ENCODE assay signal across 8 mouse cellular contexts in genomic region chr1:179137145-179137477, GRCm38 (mm10).
DNase-seq lines count a peak whose midpoint lies in the region; ATAC-seq lines count a peak whose summit lies in the region.
"Had no signal": no experiment of that assay in that cellular context is flagged by ENCODE, and none has a peak within 500 bp of the region (broad histone marks: within the 10 kb centered on the region; RNA-seq: fewer than 3 reads in every experiment).

No protein-coding gene starts in this region.

- H3K4me1 ChIP-seq in kidney, embryonic 15.5 days, result peaks cover 19% of the 10 kb centered on the region
- peaks cover 8% of the 10 kb centered on the region for H3K4me1 ChIP-seq in intestine, embryonic 15.5 days (replicated peaks)
- H3K4me1 ChIP-seq in hindbrain, embryonic 13.5 days (replicated peaks), result peaks cover 10% of the 10 kb centered on the region

- 69% methylated on average over 3 of the region's 3 CpGs for WGBS in kidney, embryonic 15.5 days
- 61% methylated on average over 3 of the region's 3 CpGs for WGBS in intestine, embryonic 15.5 days
- WGBS in hindbrain, embryonic 13.5 days, result 68% methylated on average over 3 of the region's 3 CpGs

- H3K4me2 ChIP-seq in kidney, embryonic 15.5 days, result 0 out of 2 replicates have a peak overlapping the region, but pooled peaks have one; percentile 10
- no peak overlapping the region for H3K4me2 ChIP-seq in intestine, embryonic 15.5 days (replicated peaks)
- H3K4me2 ChIP-seq in hindbrain, embryonic 13.5 days, result no peak overlapping the region
- H3K4me2 ChIP-seq: midbrain, embryonic 12.5 days had no signal

- peaks cover 7% of the 10 kb centered on the region; the same call in 1 of the 2 replicates for H3K9me3 ChIP-seq in kidney, embryonic 15.5 days (replicated peaks)
- 0 out of 2 replicates have a peak, but pooled peaks cover 3% of the 10 kb centered on the region for H3K9me3 ChIP-seq in intestine, embryonic 15.5 days
- 0 out of 2 replicates have a peak, but pooled peaks cover 9% of the 10 kb centered on the region for H3K9me3 ChIP-seq in hindbrain, embryonic 13.5 days

- H3K36me3 ChIP-seq in kidney, embryonic 15.5 days, result peaks cover 3% of the 10 kb centered on the region; the same call in 1 of the 2 replicates
- H3K36me3 ChIP-seq in intestine, embryonic 15.5 days, result peaks cover 2% of the 10 kb centered on the region; the same call in 1 of the 2 replicates
- H3K36me3 ChIP-seq in hindbrain, embryonic 13.5 days, result peaks cover 9% of the 10 kb centered on the region; the same call in 1 of the 2 replicates
- H3K36me3 ChIP-seq: midbrain, embryonic 12.5 days had no signal

- H3K27ac ChIP-seq in kidney, embryonic 15.5 days, result peak overlapping the region; percentile 33; the same call in 1 of the 2 replicates
- H3K27ac ChIP-seq in intestine, embryonic 15.5 days, result no peak overlapping the region
- H3K27ac ChIP-seq in hindbrain, embryonic 13.5 days, result no peak overlapping the region; the same call in 1 of the 2 replicates
- H3K27ac ChIP-seq: midbrain, embryonic 12.5 days had no signal

- H3K9ac ChIP-seq in kidney, embryonic 15.5 days, result no peak overlapping the region
- H3K9ac ChIP-seq in intestine, embryonic 15.5 days, result no peak overlapping the region
- no peak overlapping the region for H3K9ac ChIP-seq in hindbrain, embryonic 13.5 days
- H3K9ac ChIP-seq: midbrain, embryonic 12.5 days had no signal

- no peaks in the 10 kb centered on the region for H3K27me3 ChIP-seq in kidney, embryonic 15.5 days
- H3K27me3 ChIP-seq in intestine, embryonic 15.5 days (replicated peaks), result no peaks in the 10 kb centered on the region
- peaks cover 4% of the 10 kb centered on the region; the same call in 1 of the 2 replicates for H3K27me3 ChIP-seq in hindbrain, embryonic 13.5 days

- no peak for DNase-seq in kidney, postnatal 36 days
- peak; percentile 11 for DNase-seq in CD4-positive helper T cell, adult 2 months (ENCODE audit: low read depth, low spot score)
- DNase-seq in ES-CJ7 (ENCODE audit: low read depth, low spot score), result peak; percentile 52
- DNase-seq in natural killer cell, adult 2 months (ENCODE audit: low spot score in 2 of 2), result no peak

- no peak; the same call in 1 of the 2 replicates for ATAC-seq in kidney, embryonic 15.5 days (replicated peaks; ENCODE audit: low FRiP score)
- peak; percentile 31; the same call in 1 of the 2 replicates for ATAC-seq in intestine, embryonic 15.5 days
- no peak for ATAC-seq in hindbrain, embryonic 13.5 days (ENCODE audit: low FRiP score)

- H3K4me3 ChIP-seq in kidney, embryonic 15.5 days (replicated peaks), result no peak overlapping the region
- no peak overlapping the region for H3K4me3 ChIP-seq in intestine, embryonic 15.5 days (replicated peaks)
- H3K4me3 ChIP-seq in hindbrain, embryonic 13.5 days, result no peak overlapping the region
- H3K4me3 ChIP-seq: midbrain, embryonic 12.5 days had no signal

Comparison
In these comparisons a context has a peak if more than half of its experiments do, and no peak if none do; other contexts are left out.
1. DNase-seq: peak in CD4-positive helper T cell, adult 2 months (single experiment) and ES-CJ7 (single experiment); none in kidney, postnatal 36 days (0 of 2) and natural killer cell, adult 2 months (0 of 2).